Mouse (Mus musculus): ENCODE results near the gene Samd10. TPM values are rescaled to one million over a fixed set of nuclear protein-coding genes. Genes with fewer than 3 reads are reported as not detected.

Samd10 gene
- polyA plus RNA-seq, 1 experiment from 2014 or later = 30.1 TPM

GRCm38 (mm10) chr2:181580131-181580772, 18.8 kb downstream of the Samd10 start:
- Histone ChIP-seq H3K9ac (ENCODE audit: low read length) (peak overlapping the region; percentile 84), H3K36me3 (ENCODE audit: control insufficient read depth, insufficient read depth, low read length) (peaks cover 5% of the 10 kb centered on the region), H3K27me3 (ENCODE audit: control insufficient read depth, insufficient read depth, low read depth, low read length) (no peaks in the 10 kb centered on the region), H3K4me2 (ENCODE audit: low read depth, low read length) (peak overlapping the region; percentile 95), H3K27ac (ENCODE audit: low read length) (peak overlapping the region; percentile 31; the same call in 1 of the 2 replicates), H3K4me3 (ENCODE audit: low read length) (peak overlapping the region; percentile 78), H3K9me3 (ENCODE audit: control insufficient read depth, low read length) (no peaks in the 10 kb centered on the region), H3K4me1 (replicated peaks; ENCODE audit: control insufficient read depth, insufficient read depth, low read length) (peaks cover 7% of the 10 kb centered on the region)
- WGBS = 69% methylated on average over 5 of the region's 5 CpGs
- no peak for ATAC-seq (ENCODE audit: low read depth)

- Histone ChIP-seq H3K27ac (ENCODE audit: low read length) (no peak overlapping the region), H3K9ac (ENCODE audit: low read length) (no peak overlapping the region), H3K36me3 (ENCODE audit: control insufficient read depth, insufficient read depth, low read length) (peaks cover 3% of the 10 kb centered on the region; the same call in 1 of the 2 replicates), H3K9me3 (ENCODE audit: control insufficient read depth, low read length) (no peaks in the 10 kb centered on the region), H3K4me2 (ENCODE audit: low read depth, low read length) (no peak overlapping the region), H3K4me1 (replicated peaks; ENCODE audit: control insufficient read depth, insufficient read depth, low read length) (peaks cover 7% of the 10 kb centered on the region), H3K4me3 (ENCODE audit: low read length) (no peak overlapping the region), H3K27me3 (ENCODE audit: control insufficient read depth, insufficient read depth, low read depth, low read length) (no peaks in the 10 kb centered on the region)
- no peak for ATAC-seq (ENCODE audit: low read depth)
- 91% methylated on average over 1 of the region's 1 CpGs for WGBS
Observed at GRCm38 (mm10) chr2:181579681-181580080, 19.3 kb downstream of the Samd10 start.

GRCm38 (mm10) chr2:181578790-181579618, 20.0 kb downstream of the Samd10 start:
- Histone ChIP-seq H3K9me3 (ENCODE audit: control insufficient read depth, low read length) (no peaks in the 10 kb centered on the region), H3K4me1 (replicated peaks; ENCODE audit: control insufficient read depth, insufficient read depth, low read length) (peaks cover 7% of the 10 kb centered on the region), H3K27me3 (ENCODE audit: control insufficient read depth, insufficient read depth, low read depth, low read length) (no peaks in the 10 kb centered on the region), H3K4me2 (ENCODE audit: low read depth, low read length) (no peak overlapping the region), H3K27ac (ENCODE audit: low read length) (no peak overlapping the region), H3K4me3 (ENCODE audit: low read length) (no peak overlapping the region), H3K9ac (ENCODE audit: low read length) (no peak overlapping the region; the same call in 1 of the 2 replicates), H3K36me3 (ENCODE audit: control insufficient read depth, insufficient read depth, low read length) (peaks cover 2% of the 10 kb centered on the region; the same call in 1 of the 2 replicates)
- no peak for ATAC-seq (ENCODE audit: low read depth)
- 25% methylated on average over 5 of the region's 5 CpGs for WGBS

- Histone ChIP-seq H3K36me3 (ENCODE audit: control insufficient read depth, insufficient read depth, low read length) (no peaks in the 10 kb centered on the region), H3K27ac (ENCODE audit: low read length) (no peak overlapping the region), H3K4me1 (replicated peaks; ENCODE audit: control insufficient read depth, insufficient read depth, low read length) (peaks cover 7% of the 10 kb centered on the region), H3K4me2 (ENCODE audit: low read depth, low read length) (no peak overlapping the region), H3K4me3 (ENCODE audit: low read length) (no peak overlapping the region), H3K9me3 (ENCODE audit: control insufficient read depth, low read length) (no peaks in the 10 kb centered on the region), H3K27me3 (ENCODE audit: control insufficient read depth, insufficient read depth, low read depth, low read length) (no peaks in the 10 kb centered on the region), H3K9ac (ENCODE audit: low read length) (no peak overlapping the region)
- WGBS = 57% methylated on average over 7 of the region's 7 CpGs
- no peak for ATAC-seq (ENCODE audit: low read depth)
Observed at GRCm38 (mm10) chr2:181577981-181578581, 20.9 kb downstream of the Samd10 start.

- H3K27me3 ChIP-seq (ENCODE audit: control insufficient read depth, insufficient read depth, low read depth, low read length) = no peaks in the 10 kb centered on the region
- no peak overlapping the region for H3K9ac ChIP-seq (ENCODE audit: low read length)
- no peak overlapping the region for H3K4me2 ChIP-seq (ENCODE audit: low read depth, low read length)
- H3K36me3 ChIP-seq (ENCODE audit: control insufficient read depth, insufficient read depth, low read length) = no peaks in the 10 kb centered on the region
- no peak overlapping the region for H3K4me3 ChIP-seq (ENCODE audit: low read length)
- H3K27ac ChIP-seq (ENCODE audit: low read length) = no peak overlapping the region
- no peaks in the 10 kb centered on the region for H3K9me3 ChIP-seq (ENCODE audit: control insufficient read depth, low read length)
- H3K4me1 ChIP-seq (replicated peaks; ENCODE audit: control insufficient read depth, insufficient read depth, low read length) = peaks cover 7% of the 10 kb centered on the region
- WGBS = 66% methylated on average over 2 of the region's 2 CpGs
- ATAC-seq (ENCODE audit: low read depth) = no peak
Observed at GRCm38 (mm10) chr2:181577126-181577525, 21.9 kb downstream of the Samd10 start.

- Histone ChIP-seq H3K9ac (ENCODE audit: low read length) (no peak overlapping the region), H3K9me3 (ENCODE audit: control insufficient read depth, low read length) (no peaks in the 10 kb centered on the region), H3K27ac (ENCODE audit: low read length) (no peak overlapping the region), H3K4me2 (ENCODE audit: low read depth, low read length) (no peak overlapping the region), H3K4me1 (replicated peaks; ENCODE audit: control insufficient read depth, insufficient read depth, low read length) (peaks cover 7% of the 10 kb centered on the region), H3K4me3 (ENCODE audit: low read length) (no peak overlapping the region), H3K27me3 (ENCODE audit: control insufficient read depth, insufficient read depth, low read depth, low read length) (no peaks in the 10 kb centered on the region), H3K36me3 (ENCODE audit: control insufficient read depth, insufficient read depth, low read length) (no peaks in the 10 kb centered on the region)
- no peak for ATAC-seq (ENCODE audit: low read depth)
- 83% methylated on average over 2 of the region's 2 CpGs for WGBS
Observed at GRCm38 (mm10) chr2:181576613-181577012, 22.4 kb downstream of the Samd10 start.

- Histone ChIP-seq H3K4me1 (replicated peaks; ENCODE audit: control insufficient read depth, insufficient read depth, low read length) (0 out of 2 replicates have a peak, but pooled peaks cover 2% of the 10 kb centered on the region), H3K27ac (ENCODE audit: low read length) (no peak overlapping the region), H3K36me3 (ENCODE audit: control insufficient read depth, insufficient read depth, low read length) (no peaks in the 10 kb centered on the region), H3K27me3 (ENCODE audit: control insufficient read depth, insufficient read depth, low read depth, low read length) (no peaks in the 10 kb centered on the region), H3K4me3 (ENCODE audit: low read length) (no peak overlapping the region), H3K9ac (ENCODE audit: low read length) (no peak overlapping the region), H3K4me2 (ENCODE audit: low read depth, low read length) (no peak overlapping the region), H3K9me3 (ENCODE audit: control insufficient read depth, low read length) (no peaks in the 10 kb centered on the region)
- WGBS = 91% methylated on average over 7 of the region's 7 CpGs
- ATAC-seq (ENCODE audit: low read depth) = no peak
Observed at GRCm38 (mm10) chr2:181574921-181575545, 24.0 kb downstream of the Samd10 start.

- Histone ChIP-seq H3K27me3 (ENCODE audit: control insufficient read depth, insufficient read depth, low read depth, low read length) (no peaks in the 10 kb centered on the region), H3K27ac (ENCODE audit: low read length) (no peak overlapping the region), H3K4me1 (replicated peaks; ENCODE audit: control insufficient read depth, insufficient read depth, low read length) (no peaks in the 10 kb centered on the region), H3K36me3 (ENCODE audit: control insufficient read depth, insufficient read depth, low read length) (no peaks in the 10 kb centered on the region), H3K4me3 (ENCODE audit: low read length) (no peak overlapping the region), H3K9ac (ENCODE audit: low read length) (no peak overlapping the region), H3K9me3 (ENCODE audit: control insufficient read depth, low read length) (no peaks in the 10 kb centered on the region), H3K4me2 (ENCODE audit: low read depth, low read length) (no peak overlapping the region)
- 84% methylated on average over 9 of the region's 9 CpGs for WGBS
- ATAC-seq (ENCODE audit: low read depth) = no peak
Observed at GRCm38 (mm10) chr2:181573961-181574360, 25.1 kb downstream of the Samd10 start.

All from lung, embryonic 16.5 days (tissue).